Mouse (Mus musculus) kidney, postnatal 0 days (tissue): Measurements from ENCODE around the gene Creb3. TPM values are rescaled to one million over a fixed set of nuclear protein-coding genes. Genes with fewer than 3 reads are reported as not detected.
A peak's percentile ranks its signal among the peaks of the same experiment; 100 is the strongest.

Experiments
- ATAC-seq: fragments of 200-750 bp; cut with Nextera tagmentation; replicated peaks from 2 replicates; pipeline ENCODE4 v1.8.0; 2017; ENCODE audit warnings: low read depth, moderate number of reproducible peaks, moderate TSS enrichment, moderate library complexity; ENCODE audit not compliant: low FRiP score
- DNase-seq: peaks from one replicate; pipeline ENCODE4 v3.0.0-alpha.2; 2016; ENCODE audit warnings: low spot score
- H3K27ac ChIP-seq: fragments of 300-500 bp; sonication (generic); 2 replicates; pipeline ENCODE4 v1.5.1; 2014; ENCODE audit warnings: mild to moderate bottlenecking
- H3K27me3 ChIP-seq: fragments of 300-500 bp; sonication (generic); 2 replicates; pipeline ENCODE4 v1.6.1; 2014; ENCODE audit warnings: low read length, mixed read lengths; ENCODE audit not compliant: insufficient read depth
- H3K36me3 ChIP-seq: fragments of 300-500 bp; sonication (generic); 2 replicates; pipeline ENCODE4 v1.6.1; 2014; ENCODE audit warnings: low read length, mixed read lengths; ENCODE audit not compliant: insufficient read depth
- H3K4me1 ChIP-seq: fragments of 300-500 bp; sonication (generic); replicated peaks from 2 replicates; pipeline ENCODE4 v1.6.1; 2014; ENCODE audit warnings: antibody characterized with exemption, low read length, mixed read lengths; ENCODE audit not compliant: insufficient read depth
- H3K4me2 ChIP-seq: fragments of 300-500 bp; sonication (generic); 2 replicates; pipeline ENCODE4 v1.6.1; 2014; ENCODE audit warnings: mild to moderate bottlenecking, low read length, moderate library complexity, mixed read lengths
- H3K4me3 ChIP-seq: fragments of 300-500 bp; sonication (generic); replicated peaks from 2 replicates; pipeline ENCODE4 v1.5.1; 2014; ENCODE audit warnings: low read depth, low read length
- H3K9ac ChIP-seq: fragments of 300-500 bp; sonication (generic); 2 replicates; pipeline ENCODE4 v1.6.1; 2014; ENCODE audit warnings: low read depth, low read length
- H3K9me3 ChIP-seq: fragments of 300-500 bp; sonication (generic); replicated peaks from 2 replicates; pipeline ENCODE4 v1.6.1; 2016; ENCODE audit warnings: low read length, inconsistent platforms, mixed read lengths
- CTCF ChIP-seq: IDR thresholded peaks from 2 replicates; pipeline ENCODE4 v1.5.1; 2016; ENCODE audit warnings: antibody characterized with exemption, low read depth, mild to moderate bottlenecking, moderate library complexity
- WGBS: fragments of 180-500 bp; shearing (Covaris S2); extraction: QIAGEN DNeasy Blood & Tissue Kit; methylation state at CpG from one replicate; pipeline ENCODE4 v1.1.7; 2014; 5-methylcytosine and 5-hydroxymethylcytosine counted together
- polyA plus RNA-seq: library from polyadenylated mRNA; unstranded; fragments of >200 nt; fragmentation: Nextera tagmentation; extraction: Ambion mirVana; gene quantifications from 2 replicates; pipeline ENCODE4 v1.2.1, GENCODE M21; 2015

The Creb3 gene
- polyA plus RNA-seq, 1 experiment from 2014 or later: 74.1 TPM

- Histone ChIP-seq H3K4me3 (no peak overlapping the region), H3K36me3 (peaks cover 65% of the 10 kb centered on the region), H3K27ac (no peak overlapping the region), H3K9ac (no peak overlapping the region), H3K9me3 (no peaks in the 10 kb centered on the region), H3K27me3 (no peaks in the 10 kb centered on the region), H3K4me2 (no peak overlapping the region), H3K4me1 (peaks cover 4% of the 10 kb centered on the region; the same call in 1 of the 2 replicates)
- DNase-seq (no peak), ATAC-seq (no peak)
- no peak for TF ChIP-seq CTCF
- 77% methylated on average over 6 of the region's 6 CpGs for WGBS
Observed at GRCm38 (mm10) chr4:43571395-43572045, 9.4 kb downstream of the Creb3 start.

GRCm38 (mm10) chr4:43573561-43573960 is 11.4 kb downstream of the Creb3 start:
- H3K27me3 ChIP-seq: no peaks in the 10 kb centered on the region
- peaks cover 14% of the 10 kb centered on the region; the same call in 1 of the 2 replicates for H3K4me1 ChIP-seq
- WGBS: 90% methylated on average over 4 of the region's 4 CpGs
- H3K9ac ChIP-seq: no peak overlapping the region
- H3K4me3 ChIP-seq: no peak overlapping the region
- H3K36me3 ChIP-seq: peaks cover 45% of the 10 kb centered on the region
- no peak for DNase-seq
- H3K4me2 ChIP-seq: no peak overlapping the region
- H3K27ac ChIP-seq: no peak overlapping the region
- no peak for ATAC-seq
- H3K9me3 ChIP-seq: no peaks in the 10 kb centered on the region
- TF ChIP-seq CTCF: no peak

GRCm38 (mm10) chr4:43575356-43575755 is 13.2 kb downstream of the Creb3 start:
- peaks cover 28% of the 10 kb centered on the region; the same call in 1 of the 2 replicates for H3K36me3 ChIP-seq
- DNase-seq (no peak), ATAC-seq (no peak)
- no peaks in the 10 kb centered on the region for H3K27me3 ChIP-seq
- no peak overlapping the region for H3K27ac ChIP-seq
- H3K4me3 ChIP-seq: no peak overlapping the region
- no peak for TF ChIP-seq CTCF
- peaks cover 20% of the 10 kb centered on the region; the same call in 1 of the 2 replicates for H3K4me1 ChIP-seq
- H3K4me2 ChIP-seq: no peak overlapping the region
- H3K9me3 ChIP-seq: no peaks in the 10 kb centered on the region
- no peak overlapping the region for H3K9ac ChIP-seq
- WGBS: 78% methylated on average over 2 of the region's 2 CpGs

- ATAC-seq (no peak), DNase-seq (no peak)
- 29% methylated on average over 8 of the region's 8 CpGs for WGBS
- H3K9me3 ChIP-seq: no peaks in the 10 kb centered on the region
- H3K4me2 ChIP-seq: peak overlapping the region; percentile 85
- H3K36me3 ChIP-seq: peaks cover 30% of the 10 kb centered on the region
- TF ChIP-seq CTCF: no peak
- H3K4me3 ChIP-seq: peak overlapping the region; percentile 72
- no peaks in the 10 kb centered on the region for H3K27me3 ChIP-seq
- H3K27ac ChIP-seq: no peak overlapping the region
- peak overlapping the region; percentile 78 for H3K9ac ChIP-seq
- peaks cover 20% of the 10 kb centered on the region; the same call in 1 of the 2 replicates for H3K4me1 ChIP-seq
Observed at GRCm38 (mm10) chr4:43577237-43577881, 15.2 kb downstream of the Creb3 start.

- ATAC-seq: peak; percentile 93
- Histone ChIP-seq H3K4me1 (peaks cover 20% of the 10 kb centered on the region; the same call in 1 of the 2 replicates), H3K9me3 (no peaks in the 10 kb centered on the region), H3K36me3 (peaks cover 28% of the 10 kb centered on the region), H3K4me2 (peak within 1 kb of the TSS; percentile 85), H3K9ac (peak within 1 kb of the TSS; percentile 78), H3K27me3 (no peaks in the 10 kb centered on the region), H3K4me3 (peak within 1 kb of the TSS; percentile 72), H3K27ac (peak within 1 kb of the TSS; percentile 82)
- under 1% methylated on average over 76 of the region's 76 CpGs for WGBS
- DNase-seq: peak; percentile 92
- no peak for TF ChIP-seq CTCF
Observed at GRCm38 (mm10) chr4:43578376-43579204, 16.5 kb downstream of the Creb3 start, which contains the start of the genes Rgp1 and Gba2. Rgp1 (plus strand) TSS chr4:43578715. Gba2 (minus strand) TSS chr4:43578873.

GRCm38 (mm10) chr4:43579256-43579655 is 17.1 kb downstream of the Creb3 start:
- 2% methylated on average over 10 of the region's 10 CpGs for WGBS

More at GRCm38 (mm10) chr4:43579256-43579655, 17.1 kb downstream of the Creb3 start:
- peak overlapping the region; percentile 85 for H3K4me2 ChIP-seq
- peak overlapping the region; percentile 78 for H3K9ac ChIP-seq
- peak; percentile 40 for DNase-seq
- peaks cover 20% of the 10 kb centered on the region; the same call in 1 of the 2 replicates for H3K4me1 ChIP-seq
- TF ChIP-seq CTCF: no peak
- no peak for ATAC-seq
- H3K4me3 ChIP-seq: peak overlapping the region; percentile 72
- peak overlapping the region; percentile 82 for H3K27ac ChIP-seq
- H3K36me3 ChIP-seq: peaks cover 29% of the 10 kb centered on the region
- H3K27me3 ChIP-seq: no peaks in the 10 kb centered on the region
- H3K9me3 ChIP-seq: no peaks in the 10 kb centered on the region
